Mouse (Mus musculus) embryonic facial prominence, embryonic 15.5 days (tissue): Measurements from ENCODE around the gene Abcc12. TPM values are rescaled to one million over a fixed set of nuclear protein-coding genes. Genes with fewer than 3 reads are reported as not detected.

Experiments
- ATAC-seq: fragments of 200-750 bp; cut with Nextera tagmentation; 2 replicates; pipeline ENCODE4 v1.8.0; 2017; ENCODE audit warnings: low read depth, moderate TSS enrichment; ENCODE audit not compliant: insufficient number of reproducible peaks, low FRiP score, low TSS enrichment
- H3K27ac ChIP-seq: fragments of 300-500 bp; sonication (generic); replicated peaks from 2 replicates; pipeline ENCODE4 v1.5.1; 2015; ENCODE audit warnings: mild to moderate bottlenecking, inconsistent platforms
- H3K27me3 ChIP-seq: fragments of 300-500 bp; sonication (generic); 2 replicates; pipeline ENCODE4 v1.6.1; 2015; ENCODE audit warnings: inconsistent platforms
- H3K36me3 ChIP-seq: fragments of 300-500 bp; sonication (generic); 2 replicates; pipeline ENCODE4 v1.6.1; 2015; ENCODE audit warnings: mild to moderate bottlenecking, inconsistent platforms
- H3K4me1 ChIP-seq: fragments of 300-500 bp; sonication (generic); 2 replicates; pipeline ENCODE4 v1.6.1; 2015; ENCODE audit warnings: inconsistent platforms
- H3K4me2 ChIP-seq: fragments of 300-500 bp; sonication (generic); replicated peaks from 2 replicates; pipeline ENCODE4 v1.6.1; 2015; ENCODE audit warnings: mild to moderate bottlenecking, inconsistent platforms
- H3K4me3 ChIP-seq: fragments of 300-500 bp; sonication (generic); replicated peaks from 2 replicates; pipeline ENCODE4 v1.5.1; 2015; ENCODE audit warnings: mild to moderate bottlenecking, inconsistent platforms
- H3K9ac ChIP-seq: fragments of 300-500 bp; sonication (generic); 2 replicates; pipeline ENCODE4 v1.6.1; 2015; ENCODE audit warnings: inconsistent platforms
- H3K9me3 ChIP-seq: fragments of 300-500 bp; sonication (generic); replicated peaks from 2 replicates; pipeline ENCODE4 v1.6.1; 2016; ENCODE audit warnings: inconsistent platforms
- WGBS: fragments of 180-500 bp; shearing (Covaris S2); methylation state at CpG from one replicate; pipeline ENCODE4 v1.1.7; 2015; 5-methylcytosine and 5-hydroxymethylcytosine counted together
- polyA plus RNA-seq: library from polyadenylated mRNA; unstranded; fragments of >200 nt; fragmentation: Nextera tagmentation; extraction: Ambion mirVana; gene quantifications from 2 replicates; pipeline ENCODE4 v1.2.1, GENCODE M21; 2015

Gene Abcc12
- polyA plus RNA-seq, 1 experiment from 2014 or later = 0.41 TPM

DNA sequence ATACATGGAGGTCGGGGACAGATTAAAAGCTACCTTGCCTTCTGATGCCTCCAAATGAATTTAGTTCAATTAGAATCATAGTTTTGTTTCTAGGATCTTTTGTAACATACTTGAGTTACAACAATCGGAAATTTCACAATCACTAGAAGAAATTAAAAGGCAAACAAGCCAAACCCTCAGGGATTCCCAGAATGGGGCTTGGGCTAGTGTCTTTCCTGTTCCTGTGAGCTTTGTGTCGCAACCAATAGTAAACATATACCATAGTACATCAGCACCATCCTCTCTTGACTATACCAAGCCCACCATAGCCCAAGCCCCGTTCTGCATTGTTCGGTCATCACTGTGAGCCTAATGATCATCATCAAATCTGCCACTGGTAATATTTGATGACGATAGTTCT, 18.8 kb upstream of the Abcc12 start:
- no peak overlapping the region for H3K4me2 ChIP-seq
- 83% methylated on average over 6 of the region's 6 CpGs for WGBS

DNA sequence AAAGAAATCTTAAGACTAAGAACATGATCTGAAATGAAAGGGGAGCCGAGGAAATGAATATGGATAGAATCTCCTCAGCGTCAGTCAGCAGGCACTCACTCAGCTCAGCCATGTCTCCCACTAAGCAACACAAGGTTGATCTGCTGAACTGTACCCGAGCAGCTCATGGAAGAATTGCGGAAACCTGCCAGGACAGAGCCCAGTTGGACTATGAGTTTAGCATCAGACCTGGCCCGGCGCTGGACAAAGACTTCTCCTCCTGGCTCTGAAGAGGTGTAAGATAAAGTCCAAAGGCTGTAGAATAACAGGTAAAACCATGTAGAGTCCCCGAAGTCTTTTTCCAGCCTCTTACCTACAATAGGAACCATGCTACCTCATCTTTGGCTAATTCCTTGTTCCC, 17.2 kb upstream of the Abcc12 start:
- Histone ChIP-seq H3K4me1 (no peaks in the 10 kb centered on the region), H3K9me3 (no peaks in the 10 kb centered on the region), H3K27ac (no peak overlapping the region), H3K9ac (no peak overlapping the region), H3K4me3 (no peak overlapping the region), H3K4me2 (no peak overlapping the region), H3K36me3 (no peaks in the 10 kb centered on the region), H3K27me3 (no peaks in the 10 kb centered on the region)
- 85% methylated on average over 7 of the region's 7 CpGs for WGBS
- no peak for ATAC-seq

More for the DNA sequence above, 18.8 kb upstream of the Abcc12 start:
- ATAC-seq = no peak
- Histone ChIP-seq H3K27me3 (no peaks in the 10 kb centered on the region), H3K9ac (no peak overlapping the region), H3K27ac (no peak overlapping the region), H3K9me3 (no peaks in the 10 kb centered on the region), H3K4me3 (no peak overlapping the region), H3K36me3 (no peaks in the 10 kb centered on the region), H3K4me1 (no peaks in the 10 kb centered on the region)

DNA sequence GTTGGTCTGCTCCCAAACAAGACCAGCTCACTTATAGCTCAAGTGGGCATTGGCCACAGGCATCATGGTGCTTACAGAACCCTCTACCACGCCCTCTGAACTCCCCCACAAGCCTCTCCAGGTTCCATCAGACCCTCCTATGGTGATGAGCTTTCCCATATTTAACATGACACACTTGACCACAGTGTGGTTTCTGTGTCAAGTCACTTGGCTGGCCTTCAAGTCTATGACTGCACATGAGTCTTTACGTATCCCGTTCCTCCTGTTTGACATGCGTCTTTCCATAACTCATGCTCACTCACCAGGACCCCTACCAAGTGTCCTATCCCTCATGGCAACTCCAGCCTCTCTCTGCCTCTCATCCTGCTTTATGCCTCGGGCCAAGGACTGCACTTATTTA, 15.2 kb upstream of the Abcc12 start:
- H3K27me3 ChIP-seq = no peaks in the 10 kb centered on the region
- no peak overlapping the region for H3K9ac ChIP-seq
- no peak overlapping the region for H3K27ac ChIP-seq
- no peak for ATAC-seq
- H3K4me1 ChIP-seq = no peaks in the 10 kb centered on the region
- no peak overlapping the region for H3K4me3 ChIP-seq
- H3K4me2 ChIP-seq = no peak overlapping the region
- no peaks in the 10 kb centered on the region for H3K36me3 ChIP-seq
- 76% methylated on average over 5 of the region's 5 CpGs for WGBS
- H3K9me3 ChIP-seq = no peaks in the 10 kb centered on the region

DNA sequence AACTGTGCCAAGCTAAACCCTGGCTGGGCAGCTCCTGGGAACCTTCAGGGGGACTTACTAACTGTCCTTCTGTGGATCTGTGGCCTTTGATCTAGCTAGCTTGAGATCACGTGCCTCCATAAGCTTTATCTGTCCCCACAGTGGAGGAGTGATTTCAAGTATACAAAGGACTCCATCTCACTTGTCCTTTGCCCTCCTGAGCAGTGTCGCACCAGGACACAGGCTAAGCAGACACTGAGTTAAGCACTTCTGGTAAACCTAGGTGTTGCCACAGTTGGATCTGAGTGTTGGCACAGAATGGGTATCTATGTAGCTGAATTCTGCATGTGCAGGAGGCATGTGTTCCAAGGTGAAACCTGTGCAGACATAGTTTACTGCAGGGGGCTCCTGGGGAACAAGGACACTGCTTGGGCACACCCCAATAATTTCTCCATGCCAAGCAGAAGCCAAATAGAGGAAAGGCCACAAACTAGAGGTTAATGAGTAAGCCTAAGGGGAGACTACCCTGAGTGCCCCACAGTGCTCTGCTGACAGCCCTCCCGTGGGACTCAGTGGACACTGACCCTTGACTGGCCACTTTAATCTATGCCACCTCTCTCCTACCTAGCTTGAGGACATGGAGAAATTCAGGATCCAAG, 13.8 kb upstream of the Abcc12 start:
- 77% methylated on average over 3 of the region's 3 CpGs for WGBS

DNA sequence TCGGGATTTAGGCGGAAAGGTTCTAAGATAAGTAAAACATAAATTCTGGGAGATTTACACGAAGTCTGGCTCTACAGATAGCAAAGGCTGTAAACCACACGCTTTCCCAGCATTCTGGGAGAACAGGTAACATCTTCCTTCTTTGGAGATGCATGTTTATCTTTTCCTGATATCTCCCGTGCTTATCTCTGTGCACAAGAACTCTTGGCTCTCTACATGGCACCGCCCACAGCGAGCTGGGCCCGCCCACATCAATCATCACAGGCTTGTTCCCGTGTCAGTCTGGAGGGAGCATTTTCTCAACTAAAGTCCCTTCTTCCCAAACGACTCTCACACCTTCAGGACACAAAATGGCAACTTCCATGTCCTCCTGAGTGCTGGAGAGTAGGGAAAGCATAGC, 12.6 kb upstream of the Abcc12 start:
- H3K4me3 ChIP-seq = no peak overlapping the region
- H3K4me1 ChIP-seq = no peaks in the 10 kb centered on the region
- no peaks in the 10 kb centered on the region for H3K27me3 ChIP-seq
- WGBS = 62% methylated on average over 10 of the region's 10 CpGs
- H3K27ac ChIP-seq = no peak overlapping the region
- H3K9me3 ChIP-seq = no peaks in the 10 kb centered on the region
- no peak overlapping the region for H3K9ac ChIP-seq
- no peaks in the 10 kb centered on the region for H3K36me3 ChIP-seq
- no peak overlapping the region for H3K4me2 ChIP-seq
- ATAC-seq = no peak

More for the DNA sequence above, 13.8 kb upstream of the Abcc12 start:
- H3K4me2 ChIP-seq = no peak overlapping the region
- no peaks in the 10 kb centered on the region for H3K36me3 ChIP-seq
- no peak for ATAC-seq
- no peak overlapping the region for H3K9ac ChIP-seq
- no peak overlapping the region for H3K4me3 ChIP-seq
- no peaks in the 10 kb centered on the region for H3K27me3 ChIP-seq
- no peak overlapping the region for H3K27ac ChIP-seq
- H3K4me1 ChIP-seq = no peaks in the 10 kb centered on the region
- H3K9me3 ChIP-seq = no peaks in the 10 kb centered on the region

DNA sequence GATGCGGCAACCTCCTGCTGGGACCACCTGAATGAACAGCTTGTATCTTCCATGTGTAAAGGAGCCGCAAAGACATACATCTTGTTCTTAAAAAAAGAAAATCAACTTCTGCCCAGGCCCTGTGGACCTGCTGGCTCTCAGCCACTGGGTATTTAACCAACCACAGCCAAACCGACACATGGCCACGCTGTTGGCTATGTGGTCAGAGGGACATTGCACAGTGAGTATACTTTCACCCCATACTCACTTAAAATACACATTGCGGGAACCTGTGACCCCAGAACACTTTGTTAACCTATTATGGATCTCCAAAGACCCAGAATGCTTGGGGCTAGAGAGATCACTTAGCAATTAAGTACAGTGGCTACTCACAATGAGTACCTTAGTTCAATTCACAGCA, 7.9 kb upstream of the Abcc12 start:
- no peaks in the 10 kb centered on the region for H3K9me3 ChIP-seq
- WGBS = 91% methylated on average over 5 of the region's 5 CpGs
- ATAC-seq = no peak
- no peaks in the 10 kb centered on the region for H3K36me3 ChIP-seq
- no peak overlapping the region for H3K27ac ChIP-seq
- H3K4me1 ChIP-seq = peaks cover 4% of the 10 kb centered on the region; the same call in 1 of the 2 replicates
- no peak overlapping the region for H3K9ac ChIP-seq
- H3K4me3 ChIP-seq = no peak overlapping the region
- H3K27me3 ChIP-seq = no peaks in the 10 kb centered on the region
- no peak overlapping the region for H3K4me2 ChIP-seq

DNA sequence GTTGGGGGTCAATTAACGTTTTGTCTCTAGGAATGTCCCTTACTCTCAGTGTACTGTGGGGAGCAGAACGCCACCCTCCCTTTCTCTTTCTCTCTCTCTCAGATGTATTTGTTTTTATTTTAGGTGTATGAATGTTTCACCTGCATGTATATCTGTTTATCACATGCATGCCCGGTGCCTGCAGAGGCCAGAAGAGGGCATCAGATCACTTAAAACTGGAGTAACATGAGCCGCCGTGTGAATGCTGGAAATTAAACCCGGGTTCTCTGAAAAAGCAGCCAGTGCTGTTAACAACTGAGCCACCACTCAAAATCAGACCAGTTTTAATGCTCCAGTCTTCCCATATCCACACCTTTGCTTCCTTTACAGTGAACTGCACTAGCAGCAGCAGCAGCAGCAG, 6.2 kb upstream of the Abcc12 start:
- Histone ChIP-seq H3K36me3 (no peaks in the 10 kb centered on the region), H3K9me3 (no peaks in the 10 kb centered on the region), H3K4me1 (peaks cover 4% of the 10 kb centered on the region; the same call in 1 of the 2 replicates), H3K27me3 (no peaks in the 10 kb centered on the region), H3K9ac (no peak overlapping the region), H3K4me2 (no peak overlapping the region), H3K4me3 (no peak overlapping the region), H3K27ac (no peak overlapping the region)
- no peak for ATAC-seq
- 32% methylated on average over 6 of the region's 6 CpGs for WGBS

DNA sequence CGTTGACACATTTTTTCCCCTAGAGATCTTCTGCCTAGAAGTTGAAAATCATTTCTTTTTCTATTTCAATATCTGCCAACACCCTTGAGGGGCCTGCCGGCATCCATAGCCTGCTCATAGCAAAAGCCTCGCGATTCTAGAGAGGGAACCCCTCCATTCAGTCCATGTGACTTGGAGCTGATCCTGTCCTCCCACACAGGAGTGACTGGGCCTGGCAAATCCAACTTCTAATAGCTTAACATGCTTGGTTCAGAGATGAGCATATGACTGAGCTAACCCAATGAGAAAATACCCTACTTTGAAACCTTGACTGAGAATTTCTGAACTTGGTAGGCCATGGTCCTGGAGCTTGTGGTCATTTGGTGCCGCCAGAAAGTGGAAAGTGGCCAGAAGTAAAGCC, 5.6 kb upstream of the Abcc12 start:
- ATAC-seq = no peak
- peaks cover 4% of the 10 kb centered on the region; the same call in 1 of the 2 replicates for H3K4me1 ChIP-seq
- H3K27me3 ChIP-seq = no peaks in the 10 kb centered on the region
- WGBS = 38% methylated on average over 5 of the region's 5 CpGs
- no peak overlapping the region for H3K4me3 ChIP-seq
- H3K9me3 ChIP-seq = no peaks in the 10 kb centered on the region
- H3K27ac ChIP-seq = no peak overlapping the region
- H3K9ac ChIP-seq = no peak overlapping the region
- H3K4me2 ChIP-seq = no peak overlapping the region
- no peaks in the 10 kb centered on the region for H3K36me3 ChIP-seq

DNA sequence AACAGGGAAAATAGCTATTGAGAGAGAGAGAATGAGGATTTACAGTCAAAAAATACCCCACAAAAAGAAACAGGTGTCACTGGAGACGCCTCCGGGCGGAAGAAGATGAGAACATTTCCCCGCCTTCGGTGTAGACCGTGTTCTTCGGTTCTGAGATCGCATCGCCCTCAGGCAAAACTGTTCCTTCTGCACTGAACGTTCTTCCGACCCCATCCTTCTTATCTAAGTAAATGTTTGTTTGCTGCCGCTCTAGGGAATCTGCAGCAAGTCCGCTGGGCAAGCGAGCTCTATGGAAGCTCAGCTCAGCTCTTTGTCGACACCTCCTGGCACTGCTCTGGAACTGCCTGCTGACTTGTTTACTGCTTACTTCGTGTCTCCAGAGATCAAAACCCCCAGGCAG, 5.0 kb upstream of the Abcc12 start:
- no peak overlapping the region for H3K9ac ChIP-seq
- no peaks in the 10 kb centered on the region for H3K9me3 ChIP-seq
- H3K36me3 ChIP-seq = no peaks in the 10 kb centered on the region
- H3K27me3 ChIP-seq = no peaks in the 10 kb centered on the region
- 1% methylated on average over 16 of the region's 16 CpGs for WGBS
- peak overlapping the region; percentile 73 for H3K4me2 ChIP-seq
- ATAC-seq = peak; percentile 62
- H3K27ac ChIP-seq = peak overlapping the region; percentile 60; the same call in 1 of the 2 replicates
- H3K4me1 ChIP-seq = peaks cover 4% of the 10 kb centered on the region; the same call in 1 of the 2 replicates
- peak overlapping the region; percentile 46 for H3K4me3 ChIP-seq

DNA sequence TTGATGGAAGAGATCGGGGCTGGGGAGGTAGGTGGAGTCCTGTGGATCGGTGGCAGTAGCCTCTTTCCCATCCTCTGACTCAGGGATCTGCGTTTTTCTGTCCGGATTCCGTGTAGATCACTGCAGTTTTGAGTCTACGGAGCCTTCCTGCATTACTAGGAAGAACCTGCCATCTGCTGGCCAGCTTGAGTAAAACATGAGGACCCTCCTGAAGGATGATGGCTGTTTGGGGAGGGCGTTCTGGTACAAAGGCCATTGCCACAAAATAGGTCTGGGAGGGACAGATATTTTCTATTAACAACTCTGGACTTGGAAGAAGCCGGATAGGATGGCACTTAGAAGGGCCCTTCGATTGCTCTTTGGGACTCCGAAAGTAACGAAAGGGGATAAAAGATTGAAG, 4.6 kb upstream of the Abcc12 start:
- H3K4me3 ChIP-seq = peak overlapping the region; percentile 46
- H3K9ac ChIP-seq = no peak overlapping the region
- H3K4me1 ChIP-seq = peaks cover 4% of the 10 kb centered on the region; the same call in 1 of the 2 replicates
- H3K9me3 ChIP-seq = no peaks in the 10 kb centered on the region
- H3K27ac ChIP-seq = 0 out of 2 replicates have a peak overlapping the region, but pooled peaks have one; percentile 60
- 3% methylated on average over 11 of the region's 11 CpGs for WGBS
- no peaks in the 10 kb centered on the region for H3K27me3 ChIP-seq
- no peaks in the 10 kb centered on the region for H3K36me3 ChIP-seq
- H3K4me2 ChIP-seq = peak overlapping the region; percentile 73
- ATAC-seq = 0 out of 2 replicates have a peak, but pooled peaks have one; percentile 52

DNA sequence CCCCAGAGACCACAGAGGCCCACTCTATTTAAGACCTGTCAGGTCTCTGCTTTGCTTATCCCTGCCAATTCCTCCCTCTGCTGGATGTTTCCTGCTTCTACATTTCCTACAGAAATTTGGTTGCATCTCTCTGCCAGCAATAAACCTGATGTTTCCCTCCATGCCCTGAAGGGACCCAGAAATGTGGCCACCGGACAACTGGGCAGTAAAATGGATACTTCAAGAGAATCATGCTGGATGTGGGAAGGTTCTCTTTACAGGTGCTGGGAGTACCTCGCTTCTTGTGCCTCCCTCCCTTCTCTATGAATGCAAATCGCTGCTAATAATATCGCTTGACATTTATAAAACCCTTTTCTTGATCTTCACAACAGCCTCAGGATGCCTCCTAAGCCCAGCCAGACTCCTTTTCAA, 1.4 kb upstream of the Abcc12 start:
- no peak overlapping the region for H3K27ac ChIP-seq
- H3K4me1 ChIP-seq = peaks cover 14% of the 10 kb centered on the region
- WGBS = 80% methylated on average over 4 of the region's 4 CpGs
- no peak for ATAC-seq
- no peak overlapping the region for H3K4me3 ChIP-seq
- H3K27me3 ChIP-seq = no peaks in the 10 kb centered on the region
- no peaks in the 10 kb centered on the region for H3K36me3 ChIP-seq
- H3K4me2 ChIP-seq = no peak overlapping the region
- H3K9ac ChIP-seq = no peak overlapping the region
- H3K9me3 ChIP-seq = no peaks in the 10 kb centered on the region

DNA sequence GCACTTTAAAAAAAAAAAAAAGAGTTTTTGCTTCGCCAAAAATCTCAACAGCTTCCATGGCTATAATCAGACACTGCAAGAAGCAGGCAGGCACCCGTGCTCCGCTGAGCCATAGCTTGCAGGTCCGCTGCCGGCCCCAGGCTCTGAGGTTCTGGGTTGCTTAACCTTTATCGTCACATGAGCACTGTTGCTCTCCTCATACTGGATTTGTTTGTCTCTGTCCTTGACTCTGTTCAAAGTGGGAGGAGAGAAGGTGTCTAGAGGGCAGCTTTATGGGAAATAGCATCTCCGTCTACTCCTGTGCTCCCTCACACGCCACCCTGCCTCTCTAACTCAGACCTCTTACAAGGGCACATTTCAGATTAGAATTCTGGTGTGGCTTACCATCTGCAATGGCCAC, 1.8 kb downstream of the Abcc12 start:
- peaks cover 10% of the 10 kb centered on the region for H3K4me1 ChIP-seq
- WGBS = 53% methylated on average over 8 of the region's 8 CpGs
- no peaks in the 10 kb centered on the region for H3K27me3 ChIP-seq
- H3K4me3 ChIP-seq = no peak overlapping the region
- H3K9ac ChIP-seq = no peak overlapping the region
- H3K9me3 ChIP-seq = no peaks in the 10 kb centered on the region
- no peak overlapping the region for H3K4me2 ChIP-seq
- no peak for ATAC-seq
- no peak overlapping the region for H3K27ac ChIP-seq
- no peaks in the 10 kb centered on the region for H3K36me3 ChIP-seq
